Mouse (Mus musculus) brown adipose tissue, adult 24 weeks (tissue): ENCODE measurements around the gene Tcf3. TPM values are rescaled to one million over a fixed set of nuclear protein-coding genes. Genes with fewer than 3 reads are reported as not detected.

ENCODE experiments used
- H3K27ac ChIP-seq: fragments of 200-500 bp; replicated peaks from 2 replicates; pipeline ENCODE4 v1.5.1; 2012; ENCODE audit warnings: low read depth, mild to moderate bottlenecking, low read length
- H3K4me1 ChIP-seq: fragments of 200-500 bp; 2 replicates; pipeline ENCODE4 v1.6.1; 2012; ENCODE audit warnings: low read length, mixed read lengths; ENCODE audit not compliant: control insufficient read depth, insufficient read depth, insufficient read length
- H3K4me3 ChIP-seq: fragments of 200-500 bp; 2 replicates; pipeline ENCODE4 v1.5.1; 2012; ENCODE audit warnings: low read depth, mild to moderate bottlenecking, low read length, moderate library complexity; ENCODE audit not compliant: insufficient read depth
- polyA plus RNA-seq: library from polyadenylated mRNA; stranded (reverse); fragments of >200 nt; gene quantifications from 2 replicates; pipeline ENCODE4 v1.2.4, GENCODE M21; 2012; ENCODE audit not compliant: missing spikeins, insufficient read depth, insufficient read length

Gene Tcf3
- polyA plus RNA-seq, 1 experiment, result 11.4 TPM

GRCm38 (mm10) chr10:80430375-80430980 is 3.0 kb downstream of the Tcf3 start:
- Histone ChIP-seq H3K27ac (0 out of 2 replicates have a peak overlapping the region, but pooled peaks have one; percentile 8), H3K4me1 (0 out of 2 replicates have a peak, but pooled peaks cover 4% of the 10 kb centered on the region), H3K4me3 (0 out of 2 replicates have a peak overlapping the region, but pooled peaks have one; percentile 13)

DNA sequence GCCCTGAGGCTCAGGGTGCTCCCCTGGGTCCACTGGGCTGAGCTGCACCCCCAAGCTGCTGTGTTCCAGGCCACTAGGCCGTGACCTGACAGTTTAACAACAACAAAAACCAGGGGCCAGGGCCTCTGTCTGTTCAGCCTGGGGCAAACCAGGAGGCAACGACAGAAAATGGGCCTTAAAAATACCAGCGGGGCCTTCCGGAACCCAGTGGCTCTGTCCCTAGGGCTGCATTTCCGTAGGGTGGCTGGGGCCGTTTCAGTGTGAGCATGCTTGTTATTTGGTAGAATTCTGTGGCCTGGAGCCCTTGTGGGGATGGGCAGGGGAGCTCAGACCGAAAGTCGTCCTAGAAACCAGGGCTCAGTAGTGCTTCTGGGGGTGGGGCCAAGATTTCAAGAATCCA is 3.6 kb downstream of the Tcf3 start:
- Histone ChIP-seq H3K4me1 (0 out of 2 replicates have a peak, but pooled peaks cover 4% of the 10 kb centered on the region), H3K27ac (no peak overlapping the region), H3K4me3 (no peak overlapping the region)

- Histone ChIP-seq H3K4me3 (no peak overlapping the region), H3K4me1 (no peaks in the 10 kb centered on the region), H3K27ac (no peak overlapping the region)
These were observed 8.4 kb downstream of the Tcf3 start for GRCm38 (mm10) chr10:80425041-80425440.

DNA sequence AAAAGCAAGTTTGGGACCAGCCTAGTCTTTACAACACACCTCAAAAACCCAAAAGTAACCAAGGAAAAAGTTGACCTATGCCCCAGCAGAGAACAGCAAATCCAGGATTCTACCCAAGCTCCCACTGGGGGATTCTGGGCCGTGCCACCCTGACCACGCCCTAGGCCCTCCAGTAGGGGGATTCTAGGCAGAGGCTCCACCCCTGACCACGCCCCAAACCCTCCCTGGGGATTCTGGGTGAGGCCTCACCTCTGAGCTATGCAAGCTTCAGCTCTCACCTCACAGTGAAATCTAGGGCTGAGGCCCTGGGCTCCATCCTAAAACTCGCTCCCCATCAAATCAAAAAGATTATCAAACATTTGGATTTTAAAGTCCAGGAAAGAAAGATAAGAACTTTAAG is 9.9 kb downstream of the Tcf3 start:
- no peak overlapping the region for H3K4me3 ChIP-seq

DNA sequence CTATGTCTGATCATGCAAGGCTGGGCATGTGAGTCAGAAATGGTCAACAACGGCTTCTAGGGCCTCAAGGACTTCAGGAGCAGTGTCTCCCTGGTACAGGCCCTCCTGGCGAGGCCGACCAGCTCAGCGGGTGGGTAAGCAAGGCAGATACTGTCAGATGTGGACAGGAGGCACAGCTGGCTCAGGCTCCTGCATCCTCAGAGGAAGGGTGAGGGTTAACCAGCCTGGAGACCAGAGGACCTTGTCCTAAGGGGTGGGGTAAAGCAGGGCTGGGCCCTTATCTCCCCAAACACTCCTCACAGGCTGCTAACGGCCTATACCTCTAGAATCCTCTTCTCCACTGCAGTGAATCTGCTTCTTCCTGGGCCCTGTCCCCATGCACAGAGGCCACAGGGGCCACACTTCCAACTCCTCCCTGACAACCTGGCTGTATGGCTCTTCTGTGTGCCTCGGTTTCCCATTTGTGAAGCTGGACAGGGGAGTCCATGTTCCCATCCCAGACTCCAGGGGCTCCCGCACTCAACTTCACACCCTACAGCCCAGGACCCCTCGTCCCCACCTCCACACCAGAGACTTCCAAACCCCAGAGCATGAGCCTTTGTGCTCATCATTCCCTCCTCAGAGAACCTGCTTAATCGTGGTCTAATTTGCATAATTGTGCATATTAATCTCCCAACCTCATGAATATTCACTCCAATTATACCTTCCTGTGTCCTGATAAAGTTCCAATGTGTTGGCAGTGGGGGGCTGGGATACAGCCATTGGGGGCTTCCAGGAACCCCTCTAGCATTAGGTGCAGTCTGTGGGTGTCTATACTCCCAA is 11.6 kb downstream of the Tcf3 start:
- H3K4me1 ChIP-seq, result no peaks in the 10 kb centered on the region
- no peak overlapping the region for H3K4me3 ChIP-seq
- H3K27ac ChIP-seq, result no peak overlapping the region

More for the DNA sequence above, 9.9 kb downstream of the Tcf3 start:
- Histone ChIP-seq H3K27ac (no peak overlapping the region), H3K4me1 (no peaks in the 10 kb centered on the region)

DNA sequence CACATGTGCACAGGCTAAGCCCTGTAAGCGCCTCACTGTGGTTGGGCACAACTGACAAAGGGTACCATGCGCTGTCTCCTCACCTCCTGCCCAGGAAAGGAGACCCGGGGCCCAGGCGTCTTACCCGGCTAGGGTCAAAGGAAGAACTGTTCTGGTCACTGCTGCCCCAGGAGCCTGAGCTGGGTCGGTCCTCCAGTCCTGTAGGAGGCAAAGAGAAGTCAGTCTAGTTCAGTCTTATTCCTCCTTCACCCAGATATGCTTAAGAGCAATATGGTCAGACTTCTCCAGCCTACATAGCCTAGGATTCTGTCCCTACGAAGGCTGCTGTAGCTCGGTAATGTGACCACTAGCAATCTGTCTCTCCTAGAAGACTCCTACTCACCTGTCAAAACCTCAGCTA is 12.2 kb downstream of the Tcf3 start:
- H3K27ac ChIP-seq, result no peak overlapping the region
- H3K4me3 ChIP-seq, result no peak overlapping the region
- no peaks in the 10 kb centered on the region for H3K4me1 ChIP-seq

DNA sequence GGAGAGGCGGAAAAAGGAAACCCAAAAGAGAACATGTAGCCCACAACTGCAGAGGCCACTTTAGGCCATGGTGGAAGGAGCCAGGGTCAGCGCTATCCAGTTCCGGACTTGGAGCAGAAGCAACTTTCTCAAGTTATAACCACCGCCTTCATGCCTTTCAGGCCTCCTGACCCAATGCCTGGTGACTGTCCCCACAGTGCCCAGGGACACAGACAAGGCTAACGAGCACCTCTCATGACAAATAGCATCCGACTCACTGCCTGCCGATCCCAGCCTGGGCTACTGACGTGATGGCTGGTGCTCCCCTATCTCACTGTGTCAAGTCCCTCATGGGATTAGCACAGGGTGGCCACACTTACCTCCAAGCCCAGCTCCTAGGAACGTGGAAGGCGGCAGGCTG is 12.7 kb downstream of the Tcf3 start:
- no peak overlapping the region for H3K4me3 ChIP-seq
- H3K4me1 ChIP-seq, result no peaks in the 10 kb centered on the region
- no peak overlapping the region for H3K27ac ChIP-seq

DNA sequence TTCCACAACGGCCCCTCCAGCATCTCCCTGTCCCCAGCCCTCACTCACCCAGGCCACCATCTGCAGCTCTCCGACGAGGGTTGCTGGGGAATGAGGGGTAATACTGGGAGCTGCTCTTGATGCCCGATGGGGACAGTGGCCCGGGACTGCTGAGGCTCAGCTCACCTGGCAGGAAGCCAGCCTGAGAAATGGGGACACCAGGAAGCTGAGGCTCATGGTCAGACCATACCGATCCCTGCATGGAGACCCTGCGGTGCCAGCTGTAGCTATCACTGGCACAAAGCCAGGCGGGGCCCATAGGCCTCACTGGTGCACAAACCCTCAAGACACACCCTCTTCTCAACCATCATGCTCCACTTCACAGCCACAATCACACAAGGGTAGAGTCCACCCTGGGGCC is 14.0 kb downstream of the Tcf3 start:
- H3K27ac ChIP-seq, result no peak overlapping the region
- no peaks in the 10 kb centered on the region for H3K4me1 ChIP-seq
- no peak overlapping the region for H3K4me3 ChIP-seq

- no peaks in the 10 kb centered on the region for H3K4me1 ChIP-seq
- no peak overlapping the region for H3K27ac ChIP-seq
- no peak overlapping the region for H3K4me3 ChIP-seq
These were observed 15.1 kb downstream of the Tcf3 start for GRCm38 (mm10) chr10:80418311-80418710.

DNA sequence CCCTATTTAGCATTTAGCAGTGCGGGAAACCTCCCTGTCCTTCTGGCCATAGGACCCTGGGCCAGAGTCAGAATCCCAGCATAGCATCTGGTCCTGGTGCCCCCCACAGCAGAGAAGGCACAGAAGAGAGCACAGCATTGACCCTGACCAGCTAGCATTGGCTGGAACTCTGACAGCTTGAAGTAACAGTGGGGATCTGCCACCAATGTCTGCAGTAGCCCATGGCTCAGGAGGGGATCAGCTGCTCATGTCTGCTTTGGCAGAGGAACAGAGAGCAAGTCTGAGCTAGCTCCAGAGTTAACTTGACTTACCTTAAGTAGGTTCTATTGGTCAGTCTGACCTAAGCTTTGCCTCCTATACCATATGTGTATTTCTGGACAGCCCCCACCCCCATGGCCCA is 15.6 kb downstream of the Tcf3 start:
- Histone ChIP-seq H3K27ac (no peak overlapping the region), H3K4me1 (no peaks in the 10 kb centered on the region), H3K4me3 (no peak overlapping the region)

- Histone ChIP-seq H3K4me1 (no peaks in the 10 kb centered on the region), H3K4me3 (no peak overlapping the region), H3K27ac (no peak overlapping the region)
These were observed 16.1 kb downstream of the Tcf3 start for GRCm38 (mm10) chr10:80417371-80417770.

DNA sequence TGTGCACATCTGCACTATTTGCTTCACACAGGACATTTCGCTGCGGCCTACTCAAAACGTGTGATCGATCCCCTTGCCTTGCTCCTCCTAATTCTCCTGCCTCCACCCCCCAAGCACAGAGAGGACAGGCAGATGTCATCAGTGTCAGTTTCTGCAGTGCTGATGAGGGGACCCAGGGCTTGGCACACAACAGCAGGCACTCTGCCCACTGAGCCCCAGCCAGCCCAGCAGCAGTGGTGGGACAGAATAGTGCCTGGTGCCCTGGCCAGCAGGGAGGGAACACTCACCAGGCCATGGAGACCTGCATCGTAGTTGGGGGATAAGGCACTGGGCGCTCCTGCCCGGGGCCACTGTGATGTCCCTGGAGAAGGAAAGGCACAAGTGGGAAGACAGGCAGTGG is 17.9 kb downstream of the Tcf3 start:
- Histone ChIP-seq H3K4me1 (no peaks in the 10 kb centered on the region), H3K4me3 (no peak overlapping the region), H3K27ac (no peak overlapping the region)

DNA sequence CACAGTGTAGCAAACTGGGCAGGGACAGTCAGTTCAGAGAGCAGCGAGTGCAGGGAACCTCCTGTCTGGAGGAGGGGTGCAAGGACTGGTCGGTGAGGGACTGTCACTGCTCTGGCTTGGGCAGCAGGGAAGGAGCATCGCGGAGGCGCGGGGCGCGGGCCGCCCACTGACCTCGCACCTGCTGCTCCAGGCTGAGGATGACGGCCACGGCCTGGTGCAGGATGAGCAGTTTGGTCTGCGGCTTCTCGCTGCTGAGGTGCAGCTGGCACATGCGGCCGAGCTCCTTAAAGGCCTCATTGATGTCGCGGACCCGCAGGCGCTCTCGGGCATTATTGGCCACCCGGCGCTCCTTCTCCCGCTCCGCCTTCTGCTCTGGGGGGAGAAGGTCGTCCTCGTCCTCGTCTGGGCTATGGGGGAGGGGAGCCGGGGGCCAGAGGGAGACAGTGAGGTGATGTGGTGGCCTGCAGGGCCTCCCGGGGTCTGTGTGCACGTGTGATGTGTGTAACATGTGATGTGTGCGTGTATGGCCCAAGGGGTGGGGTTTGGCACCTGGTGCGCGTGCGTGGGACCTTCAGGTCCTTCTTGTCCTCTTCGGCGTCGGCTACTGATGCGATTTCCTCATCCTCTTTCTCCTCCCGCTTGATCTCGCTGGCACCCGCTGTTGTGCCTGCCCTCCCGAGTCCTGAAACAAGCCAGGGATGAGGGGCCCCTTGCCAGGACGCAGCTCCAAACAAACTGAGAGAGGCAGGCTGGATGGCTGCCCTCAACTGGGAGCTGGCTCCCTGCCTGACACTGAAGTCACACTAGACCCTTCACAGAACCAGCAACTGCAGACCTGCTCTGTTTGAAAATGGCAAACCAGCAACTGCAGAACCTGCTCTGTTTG is 20.5 kb downstream of the Tcf3 start:
- Histone ChIP-seq H3K4me3 (no peak overlapping the region), H3K4me1 (no peaks in the 10 kb centered on the region), H3K27ac (no peak overlapping the region)

GRCm38 (mm10) chr10:80407924-80408323 is 25.5 kb downstream of the Tcf3 start:
- H3K4me1 ChIP-seq, result peaks cover 6% of the 10 kb centered on the region
- H3K4me3 ChIP-seq, result no peak overlapping the region
- H3K27ac ChIP-seq, result no peak overlapping the region
